Mouse (Mus musculus) G1E (cell line): ENCODE results near the gene Mmp24.

ENCODE experiments used
- CTCF ChIP-seq: IDR thresholded peaks from 2 replicates; pipeline ENCODE4 v1.5.1; 2012; ENCODE audit warnings: low read depth, low read length, inconsistent platforms, mixed read lengths
- GATA1 ChIP-seq: IDR thresholded peaks from 2 replicates; pipeline ENCODE4 v1.6.1; 2012; ENCODE audit warnings: borderline replicate concordance, low read length, inconsistent platforms, mixed read lengths

GRCm38 (mm10) chr2:155786905-155787304 is 11.8 kb downstream of the Mmp24 start:
- TF ChIP-seq CTCF (no peak), GATA1 (no peak)
